Mouse (Mus musculus): ENCODE data around the gene Ern2. TPM values are rescaled to one million over a fixed set of nuclear protein-coding genes. Genes with fewer than 3 reads are reported as not detected.

Ern2 gene
- total RNA-seq, 2 experiments from 2014 or later: 0.25 TPM

- intact Hi-C loops (cut with DNase I): no loop called here
- DNase-seq (ENCODE audit: low spot score in 2 of 2): no peak
Observed at GRCm38 (mm10) chr7:122163766-122164165, 22.2 kb downstream of the Ern2 start.

GRCm38 (mm10) chr7:122160037-122160436 is 26.0 kb downstream of the Ern2 start:
- no peak for DNase-seq (ENCODE audit: low spot score in 2 of 2)
- intact Hi-C loops (cut with DNase I): no loop called here

GRCm38 (mm10) chr7:122158915-122159902 is 26.8 kb downstream of the Ern2 start, which contains the start of gene Plk1:
Gene Plk1, plus strand, starts transcription at chr7:122159439.
- peak; percentile 74 to 80 for DNase-seq (ENCODE audit: low spot score in 2 of 2)
- intact Hi-C loops (cut with DNase I): no loop called here

GRCm38 (mm10) chr7:122158488-122158887 is 27.5 kb downstream of the Ern2 start:
- intact Hi-C loops (cut with DNase I): no loop called here

GRCm38 (mm10) chr7:122152473-122152872 is 33.5 kb downstream of the Ern2 start:
- DNase-seq (ENCODE audit: low spot score in 2 of 2): no peak
- intact Hi-C loops (cut with DNase I): no loop called here

More at GRCm38 (mm10) chr7:122158488-122158887, 27.5 kb downstream of the Ern2 start:
- DNase-seq (ENCODE audit: low spot score in 2 of 2): no peak

- intact Hi-C loops (cut with DNase I): no loop called here
Observed at GRCm38 (mm10) chr7:122140991-122141390, 45.0 kb downstream of the Ern2 start.

GRCm38 (mm10) chr7:122138190-122138589 is 47.8 kb downstream of the Ern2 start:
- intact Hi-C loops (cut with DNase I): no loop called here
- no peak for DNase-seq (ENCODE audit: low spot score in 2 of 2)

More at GRCm38 (mm10) chr7:122140991-122141390, 45.0 kb downstream of the Ern2 start:
- no peak for DNase-seq (ENCODE audit: low spot score in 2 of 2)

GRCm38 (mm10) chr7:122137071-122137470 is 48.9 kb downstream of the Ern2 start:
- DNase-seq (ENCODE audit: low spot score in 2 of 2): no peak
- intact Hi-C loops (cut with DNase I): no loop called here

GRCm38 (mm10) chr7:122135070-122135469 is 50.9 kb downstream of the Ern2 start:
- intact Hi-C loops (cut with DNase I): no loop called here
- no peak for DNase-seq (ENCODE audit: low spot score in 2 of 2)

GRCm38 (mm10) chr7:122133338-122133625 is 52.7 kb downstream of the Ern2 start:
- no peak for DNase-seq (ENCODE audit: low spot score in 2 of 2)
- intact Hi-C loops (cut with DNase I): no loop called here

GRCm38 (mm10) chr7:122132497-122133337 is 53.3 kb downstream of the Ern2 start, which contains the start of the genes Palb2 and Dctn5:
Gene Palb2, minus strand, starts transcription at chr7:122132985.
Gene Dctn5, plus strand, starts transcription at chr7:122133041.
- intact Hi-C loops (cut with DNase I): no loop called here
- DNase-seq (ENCODE audit: low spot score in 2 of 2): peak; percentile 99

- intact Hi-C loops (cut with DNase I): no loop called here
- no peak for DNase-seq (ENCODE audit: low spot score in 2 of 2)
Observed at GRCm38 (mm10) chr7:122131834-122132233, 54.2 kb downstream of the Ern2 start.

GRCm38 (mm10) chr7:122126946-122127345 is 59.1 kb downstream of the Ern2 start:
- intact Hi-C loops (cut with DNase I): no loop called here
- DNase-seq (ENCODE audit: low spot score in 2 of 2): no peak

- DNase-seq (ENCODE audit: low spot score in 2 of 2): no peak
- intact Hi-C loops (cut with DNase I): no loop called here
Observed at GRCm38 (mm10) chr7:122125636-122126035, 60.4 kb downstream of the Ern2 start.

- no peak for DNase-seq (ENCODE audit: low spot score in 2 of 2)
- intact Hi-C loops (cut with DNase I): no loop called here
Observed at GRCm38 (mm10) chr7:122123518-122123917, 62.5 kb downstream of the Ern2 start.

Other genes with a start within 250 kb of the Ern2 start
- gene Cog7, start 204.5 kb downstream of the Ern2 start, total RNA-seq (2021): 10 to 100 TPM; 42.5 to 44.3 TPM
- gene Gga2, start 165.0 kb downstream of the Ern2 start, total RNA-seq (2021): 10 to 100 TPM; 26.8 to 34.8 TPM
- gene Ubfd1, start 119.0 kb downstream of the Ern2 start, total RNA-seq (2021): 10 to 100 TPM; 56.2 to 58.2 TPM
- 1 to 10 TPM; 8.3 to 8.6 TPM for gene Ears2, start 118.9 kb downstream of the Ern2 start, total RNA-seq (2021)
- 100 to 1,000 TPM; 267 to 269 TPM for gene Ndufab1, start 84.3 kb downstream of the Ern2 start, total RNA-seq (2021)
- gene Palb2, start 53.2 kb downstream of the Ern2 start, total RNA-seq (2021): 1 to 10 TPM; 1.1 to 1.9 TPM
- 100 to 1,000 TPM in 1 of 2 experiments, 10 to 100 TPM in 1; 99.2 to 101 TPM for gene Dctn5, start 53.2 kb downstream of the Ern2 start, total RNA-seq (2021)
- gene Plk1, start 26.8 kb downstream of the Ern2 start, total RNA-seq (2021): 1 to 10 TPM; 1.4 to 2.5 TPM
- gene Chp2, start 33.3 kb upstream of the Ern2 start, total RNA-seq (2021): 1 to 10 TPM; 2.3 to 4.7 TPM
- 1,000 to 10,000 TPM in 1 of 2 experiments, 100 to 1,000 TPM in 1; 978 to 1,072 TPM for gene Prkcb, start 102.5 kb upstream of the Ern2 start, total RNA-seq (2021)

All from left cerebral cortex, postnatal 36 days (tissue).